Mouse (Mus musculus): ENCODE data around the gene Eefsec.

Gene Eefsec

GRCm38 (mm10) chr6:88266055-88266454, 180.3 kb downstream of the Eefsec start:
- DNase-seq (ENCODE audit: low spot score in 2 of 2) = no peak

- DNase-seq (ENCODE audit: low spot score in 2 of 2) = no peak
Observed at GRCm38 (mm10) chr6:88265355-88265754, 181.0 kb downstream of the Eefsec start.

GRCm38 (mm10) chr6:88262160-88262559, 184.2 kb downstream of the Eefsec start:
- no peak for DNase-seq (ENCODE audit: low spot score in 2 of 2)

GRCm38 (mm10) chr6:88260645-88261044, 185.7 kb downstream of the Eefsec start:
- DNase-seq (ENCODE audit: low spot score in 2 of 2) = no peak

- DNase-seq (ENCODE audit: low spot score in 2 of 2) = no peak
Observed at GRCm38 (mm10) chr6:88259621-88260020, 186.7 kb downstream of the Eefsec start.

GRCm38 (mm10) chr6:88255435-88255834, 190.9 kb downstream of the Eefsec start:
- DNase-seq (ENCODE audit: low spot score in 2 of 2) = no peak

- DNase-seq (ENCODE audit: low spot score in 2 of 2) = peak in 1 of 2 experiments; percentile 17
Observed at GRCm38 (mm10) chr6:88254082-88254481, 192.3 kb downstream of the Eefsec start.

- DNase-seq (ENCODE audit: low spot score in 2 of 2) = peak in 1 of 2 experiments; percentile 10
Observed at GRCm38 (mm10) chr6:88251798-88252478, 194.4 kb downstream of the Eefsec start.

GRCm38 (mm10) chr6:88251396-88251795, 194.9 kb downstream of the Eefsec start:
- no peak for DNase-seq (ENCODE audit: low spot score in 2 of 2)

GRCm38 (mm10) chr6:88249231-88249630, 197.1 kb downstream of the Eefsec start:
- DNase-seq (ENCODE audit: low spot score in 2 of 2) = no peak

- DNase-seq (ENCODE audit: low spot score in 2 of 2) = no peak
Observed at GRCm38 (mm10) chr6:88242604-88243003, 203.7 kb downstream of the Eefsec start.

- DNase-seq (ENCODE audit: low spot score in 2 of 2) = no peak
Observed at GRCm38 (mm10) chr6:88236513-88236912, 209.8 kb downstream of the Eefsec start.

GRCm38 (mm10) chr6:88235983-88236382, 210.4 kb downstream of the Eefsec start:
- DNase-seq (ENCODE audit: low spot score in 2 of 2) = no peak

- DNase-seq (ENCODE audit: low spot score in 2 of 2) = no peak
Observed at GRCm38 (mm10) chr6:88235461-88235860, 210.9 kb downstream of the Eefsec start.

- no peak for DNase-seq (ENCODE audit: low spot score in 2 of 2)
Observed at GRCm38 (mm10) chr6:88233996-88234395, 212.3 kb downstream of the Eefsec start.

- DNase-seq (ENCODE audit: low spot score in 2 of 2) = no peak
Observed at GRCm38 (mm10) chr6:88232221-88232620, 214.1 kb downstream of the Eefsec start.

- no peak for DNase-seq (ENCODE audit: low spot score in 2 of 2)
Observed at GRCm38 (mm10) chr6:88231821-88232220, 214.5 kb downstream of the Eefsec start.

- DNase-seq (ENCODE audit: low spot score in 2 of 2) = no peak
Observed at GRCm38 (mm10) chr6:88229221-88229620, 217.1 kb downstream of the Eefsec start.

GRCm38 (mm10) chr6:88227537-88227936, 218.8 kb downstream of the Eefsec start:
- no peak for DNase-seq (ENCODE audit: low spot score in 2 of 2)

GRCm38 (mm10) chr6:88226570-88226994, 219.8 kb downstream of the Eefsec start:
- DNase-seq (ENCODE audit: low spot score in 2 of 2) = no peak

GRCm38 (mm10) chr6:88221968-88222367, 224.4 kb downstream of the Eefsec start, which contains the start of gene Dnajb8:
Gene Dnajb8 (plus strand): TSS chr6:88222268.
- no peak for DNase-seq (ENCODE audit: low spot score in 2 of 2)

GRCm38 (mm10) chr6:88219094-88219493, 227.2 kb downstream of the Eefsec start:
- DNase-seq (ENCODE audit: low spot score in 2 of 2) = no peak

GRCm38 (mm10) chr6:88216199-88216598, 230.1 kb downstream of the Eefsec start:
- no peak for DNase-seq (ENCODE audit: low spot score in 2 of 2)

GRCm38 (mm10) chr6:88215797-88216196, 230.5 kb downstream of the Eefsec start:
- no peak for DNase-seq (ENCODE audit: low spot score in 2 of 2)
